Mouse (Mus musculus): ENCODE data around the gene Dedd. TPM values are rescaled to one million over a fixed set of nuclear protein-coding genes. Genes with fewer than 3 reads are reported as not detected.
A peak's percentile ranks its signal among the peaks of the same experiment; 100 is the strongest.

Dedd gene
- polyA plus RNA-seq, 1 experiment from 2014 or later, result 36.0 TPM

- Histone ChIP-seq H3K4me2 (ENCODE audit: low read depth, low read length) (peak overlapping the region; percentile 97), H3K27me3 (ENCODE audit: control insufficient read depth, insufficient read depth, low read length) (no peaks in the 10 kb centered on the region), H3K4me1 (ENCODE audit: control insufficient read depth, insufficient read depth, low read length) (peaks cover 33% of the 10 kb centered on the region), H3K9ac (ENCODE audit: low read length) (peak overlapping the region; percentile 99), H3K27ac (ENCODE audit: low read length) (peak overlapping the region; percentile 100), H3K9me3 (replicated peaks; ENCODE audit: control insufficient read depth, low read length) (no peaks in the 10 kb centered on the region), H3K36me3 (ENCODE audit: control insufficient read depth, insufficient read depth) (no peaks in the 10 kb centered on the region), H3K4me3 (ENCODE audit: low read length) (peak overlapping the region; percentile 93)
- under 1% methylated on average over 44 of the region's 61 CpGs for WGBS
- ATAC-seq (replicated peaks; ENCODE audit: extremely low read depth, insufficient read depth, low FRiP score), result peak; percentile 84
These were observed 679 bp downstream of the Dedd start for GRCm38 (mm10) chr1:171329433-171330215.

GRCm38 (mm10) chr1:171330216-171330560 is 1.2 kb downstream of the Dedd start:
- Histone ChIP-seq H3K4me3 (ENCODE audit: low read length) (peak overlapping the region; percentile 93), H3K9me3 (replicated peaks; ENCODE audit: control insufficient read depth, low read length) (no peaks in the 10 kb centered on the region), H3K36me3 (ENCODE audit: control insufficient read depth, insufficient read depth) (no peaks in the 10 kb centered on the region), H3K4me2 (ENCODE audit: low read depth, low read length) (peak overlapping the region; percentile 97), H3K9ac (ENCODE audit: low read length) (peak overlapping the region; percentile 99), H3K4me1 (ENCODE audit: control insufficient read depth, insufficient read depth, low read length) (peaks cover 33% of the 10 kb centered on the region), H3K27me3 (ENCODE audit: control insufficient read depth, insufficient read depth, low read length) (no peaks in the 10 kb centered on the region), H3K27ac (ENCODE audit: low read length) (peak overlapping the region; percentile 100)
- no peak for ATAC-seq (replicated peaks; ENCODE audit: extremely low read depth, insufficient read depth, low FRiP score)
- under 1% methylated on average over 4 of the region's 4 CpGs for WGBS

DNA sequence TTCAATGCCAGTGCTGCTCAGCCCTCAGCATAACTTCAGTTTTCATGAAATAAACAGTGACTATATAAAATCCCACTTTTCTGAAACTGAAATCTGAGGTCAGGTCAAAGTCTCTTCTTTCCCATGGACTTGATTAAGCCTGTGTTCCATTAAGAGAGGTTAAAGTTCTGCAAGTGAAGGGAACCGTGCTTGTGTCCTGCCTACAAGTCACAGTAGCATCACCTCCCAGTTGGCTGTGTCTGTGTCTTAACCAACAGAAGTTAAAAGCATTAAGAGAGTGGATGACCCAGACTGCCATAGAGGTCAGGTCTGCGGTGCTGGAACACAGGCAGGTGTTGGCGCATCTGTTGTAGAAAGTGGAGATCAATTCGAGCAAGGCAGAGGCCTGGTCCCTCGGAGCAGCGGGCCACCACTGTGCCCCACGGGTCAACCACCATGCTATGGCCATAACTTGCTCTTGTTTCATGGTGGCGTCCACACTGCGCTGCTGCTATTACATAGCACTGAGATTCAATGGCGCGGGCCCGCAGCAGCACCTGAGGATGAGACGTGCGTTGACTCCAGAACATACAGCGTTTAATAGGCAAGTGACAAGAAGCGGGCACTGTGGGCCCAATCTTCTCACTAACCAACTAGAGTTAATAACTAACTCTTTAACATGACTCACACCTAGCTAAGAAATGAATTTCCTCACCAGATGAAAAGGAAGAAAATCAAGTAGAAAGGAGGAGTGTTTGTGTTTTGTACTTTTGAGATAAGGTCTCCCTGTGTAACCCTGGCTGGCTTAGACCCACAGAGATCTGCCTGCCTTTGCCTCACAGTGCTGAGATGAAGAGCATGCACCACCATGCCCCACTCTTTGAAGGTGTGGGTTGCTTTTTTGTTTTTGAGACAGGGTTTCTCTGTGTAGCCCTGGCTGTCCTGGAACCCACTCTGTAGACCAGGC is 13.6 kb downstream of the Dedd start:
- H3K9ac ChIP-seq (ENCODE audit: low read length), result no peak overlapping the region
- 0 out of 2 replicates have a peak, but pooled peaks cover 4% of the 10 kb centered on the region for H3K9me3 ChIP-seq (replicated peaks; ENCODE audit: control insufficient read depth, low read length)
- peaks cover 12% of the 10 kb centered on the region for H3K4me1 ChIP-seq (ENCODE audit: control insufficient read depth, insufficient read depth, low read length)
- no peaks in the 10 kb centered on the region for H3K27me3 ChIP-seq (ENCODE audit: control insufficient read depth, insufficient read depth, low read length)
- ATAC-seq (replicated peaks; ENCODE audit: extremely low read depth, insufficient read depth, low FRiP score), result no peak
- H3K4me2 ChIP-seq (ENCODE audit: low read depth, low read length), result no peak overlapping the region
- 93% methylated on average over 16 of the region's 16 CpGs for WGBS
- no peak overlapping the region for H3K27ac ChIP-seq (ENCODE audit: low read length)
- H3K36me3 ChIP-seq (ENCODE audit: control insufficient read depth, insufficient read depth), result peaks cover 39% of the 10 kb centered on the region
- no peak overlapping the region for H3K4me3 ChIP-seq (ENCODE audit: low read length)

DNA sequence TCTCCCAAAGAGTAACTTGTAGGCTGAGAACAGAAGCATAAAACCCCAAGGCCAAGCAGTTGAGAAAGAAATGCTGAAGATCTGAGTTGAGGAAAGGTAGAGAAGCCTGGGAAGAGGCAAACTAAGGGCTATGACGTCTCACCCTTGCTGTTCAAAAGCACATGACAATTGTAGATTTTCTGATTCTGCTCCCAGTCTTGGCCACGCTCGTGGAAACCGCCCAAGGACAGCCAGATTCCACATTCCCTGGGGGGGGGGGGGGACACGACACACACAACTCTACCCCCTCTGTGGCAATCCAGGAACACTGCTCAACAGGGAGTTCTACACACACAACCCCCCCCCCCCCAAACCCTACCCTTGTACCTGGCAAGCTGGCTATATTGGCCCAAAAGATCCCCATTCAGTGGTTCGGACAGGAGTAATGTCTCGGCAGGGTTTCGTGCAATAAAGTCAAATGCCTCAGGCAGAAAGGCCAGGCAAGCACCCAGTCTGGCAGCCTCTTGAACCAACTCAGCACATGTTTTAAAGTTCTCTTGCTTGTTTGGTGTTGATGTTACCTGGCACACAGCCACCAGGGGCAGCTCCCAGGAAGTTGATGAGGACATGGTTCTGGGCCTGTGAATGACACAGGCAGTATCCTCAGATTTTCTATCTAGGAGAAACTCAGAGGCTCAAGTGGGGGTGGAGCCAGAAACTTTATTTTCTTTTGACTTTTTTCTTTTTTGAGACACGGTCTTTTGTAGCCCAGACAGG is 15.2 kb downstream of the Dedd start:
- 74% methylated on average over 9 of the region's 9 CpGs for WGBS
- Histone ChIP-seq H3K27me3 (ENCODE audit: control insufficient read depth, insufficient read depth, low read length) (no peaks in the 10 kb centered on the region), H3K4me2 (ENCODE audit: low read depth, low read length) (peak overlapping the region; percentile 65; the same call in 1 of the 2 replicates), H3K4me1 (ENCODE audit: control insufficient read depth, insufficient read depth, low read length) (peaks cover 12% of the 10 kb centered on the region), H3K27ac (ENCODE audit: low read length) (no peak overlapping the region), H3K4me3 (ENCODE audit: low read length) (no peak overlapping the region), H3K9me3 (replicated peaks; ENCODE audit: control insufficient read depth, low read length) (0 out of 2 replicates have a peak, but pooled peaks cover 4% of the 10 kb centered on the region), H3K36me3 (ENCODE audit: control insufficient read depth, insufficient read depth) (peaks cover 28% of the 10 kb centered on the region), H3K9ac (ENCODE audit: low read length) (no peak overlapping the region)
- peak; percentile 16; the same call in 1 of the 2 replicates for ATAC-seq (replicated peaks; ENCODE audit: extremely low read depth, insufficient read depth, low FRiP score)

GRCm38 (mm10) chr1:171344715-171345114 is 15.8 kb downstream of the Dedd start:
- Histone ChIP-seq H3K27ac (ENCODE audit: low read length) (peak overlapping the region; percentile 69), H3K9ac (ENCODE audit: low read length) (peak overlapping the region; percentile 80), H3K4me1 (ENCODE audit: control insufficient read depth, insufficient read depth, low read length) (peaks cover 12% of the 10 kb centered on the region), H3K36me3 (ENCODE audit: control insufficient read depth, insufficient read depth) (peaks cover 24% of the 10 kb centered on the region), H3K4me3 (ENCODE audit: low read length) (peak overlapping the region; percentile 77), H3K4me2 (ENCODE audit: low read depth, low read length) (peak overlapping the region; percentile 65), H3K27me3 (ENCODE audit: control insufficient read depth, insufficient read depth, low read length) (no peaks in the 10 kb centered on the region), H3K9me3 (replicated peaks; ENCODE audit: control insufficient read depth, low read length) (0 out of 2 replicates have a peak, but pooled peaks cover 4% of the 10 kb centered on the region)
- ATAC-seq (replicated peaks; ENCODE audit: extremely low read depth, insufficient read depth, low FRiP score), result no peak
- WGBS, result 69% methylated on average over 9 of the region's 9 CpGs

DNA sequence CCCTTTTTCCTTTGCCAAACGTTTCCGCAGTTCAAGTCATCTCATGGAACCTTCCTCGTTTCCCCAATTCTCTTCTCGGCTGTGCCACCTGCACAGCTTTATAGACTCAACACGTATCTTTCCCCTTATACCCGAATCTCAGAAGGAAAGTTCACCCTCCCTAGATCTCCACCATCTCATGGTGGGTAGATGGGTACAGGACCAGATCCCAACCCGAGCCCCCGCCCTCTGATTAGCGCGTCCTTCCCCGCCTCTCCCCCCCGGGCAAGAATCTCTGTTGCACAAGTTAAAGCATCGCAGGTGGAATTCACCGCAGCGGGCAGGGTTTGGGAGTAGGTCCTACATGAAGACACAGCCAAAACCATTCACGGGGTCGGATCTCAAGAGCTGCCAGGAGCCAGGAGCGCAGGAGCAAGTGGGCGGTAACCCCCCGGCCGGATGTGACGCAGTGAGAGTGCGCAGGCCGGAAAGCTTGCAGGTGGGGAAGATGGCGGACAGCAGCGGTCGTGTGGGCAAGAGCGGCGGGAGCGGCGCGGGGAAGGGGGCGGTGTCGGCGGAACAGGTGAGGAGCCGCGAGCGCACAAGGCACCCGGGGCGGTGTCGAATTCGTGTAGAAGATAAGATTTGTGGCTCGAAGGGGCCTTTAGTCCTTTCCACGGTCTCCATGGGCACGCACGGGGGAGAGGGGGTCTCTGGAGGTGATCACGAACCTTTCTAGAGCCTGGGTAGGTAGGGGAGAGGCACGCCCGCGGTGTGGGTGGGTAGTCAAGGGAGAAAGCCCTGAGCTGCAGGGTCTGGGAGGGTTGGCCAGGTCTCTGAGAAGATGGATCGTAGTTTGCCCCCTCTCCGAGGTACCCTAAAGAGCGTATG is 16.5 kb downstream of the Dedd start, which contains the start of the genes Nit1 and Pfdn2:
Gene Nit1, minus strand, starts transcription at position 422 of the 870 bp plus-strand sequence.
Gene Pfdn2, plus strand, starts transcription at position 446 of the 870 bp plus-strand sequence.
- H3K36me3 ChIP-seq (ENCODE audit: control insufficient read depth, insufficient read depth), result peaks cover 20% of the 10 kb centered on the region
- H3K4me2 ChIP-seq (ENCODE audit: low read depth, low read length), result peak within 1 kb of the TSS; percentile 65
- H3K9me3 ChIP-seq (replicated peaks; ENCODE audit: control insufficient read depth, low read length), result 0 out of 2 replicates have a peak, but pooled peaks cover 4% of the 10 kb centered on the region
- under 1% methylated on average over 52 of the region's 53 CpGs for WGBS
- peak; percentile 90 for ATAC-seq (replicated peaks; ENCODE audit: extremely low read depth, insufficient read depth, low FRiP score)
- peak within 1 kb of the TSS; percentile 80 for H3K9ac ChIP-seq (ENCODE audit: low read length)
- peak within 1 kb of the TSS; percentile 69 for H3K27ac ChIP-seq (ENCODE audit: low read length)
- peaks cover 12% of the 10 kb centered on the region for H3K4me1 ChIP-seq (ENCODE audit: control insufficient read depth, insufficient read depth, low read length)
- H3K27me3 ChIP-seq (ENCODE audit: control insufficient read depth, insufficient read depth, low read length), result no peaks in the 10 kb centered on the region
- H3K4me3 ChIP-seq (ENCODE audit: low read length), result peak within 1 kb of the TSS; percentile 77

DNA sequence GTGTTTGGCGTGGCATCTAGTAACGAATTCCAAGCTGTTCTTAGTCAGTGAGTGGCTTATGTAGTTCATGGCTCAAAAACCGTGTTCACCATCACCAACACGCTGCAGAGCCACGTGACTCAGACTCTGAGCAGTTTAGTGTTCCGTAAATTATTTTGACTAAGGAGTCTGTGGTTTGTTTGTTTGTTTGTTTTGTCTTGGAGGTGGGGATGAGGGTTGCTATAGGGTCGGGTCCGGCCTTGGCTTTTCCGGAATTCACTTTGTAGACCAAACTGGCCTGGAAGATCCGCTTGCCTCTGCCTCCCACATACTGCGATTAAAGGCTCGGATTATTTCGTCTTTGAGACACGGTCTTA is 17.1 kb downstream of the Dedd start:
- Histone ChIP-seq H3K4me3 (ENCODE audit: low read length) (peak overlapping the region; percentile 77), H3K4me1 (ENCODE audit: control insufficient read depth, insufficient read depth, low read length) (peaks cover 12% of the 10 kb centered on the region), H3K9ac (ENCODE audit: low read length) (peak overlapping the region; percentile 80), H3K9me3 (replicated peaks; ENCODE audit: control insufficient read depth, low read length) (0 out of 2 replicates have a peak, but pooled peaks cover 4% of the 10 kb centered on the region), H3K36me3 (ENCODE audit: control insufficient read depth, insufficient read depth) (peaks cover 14% of the 10 kb centered on the region), H3K27ac (ENCODE audit: low read length) (no peak overlapping the region; the same call in 1 of the 2 replicates), H3K27me3 (ENCODE audit: control insufficient read depth, insufficient read depth, low read length) (no peaks in the 10 kb centered on the region), H3K4me2 (ENCODE audit: low read depth, low read length) (peak overlapping the region; percentile 65)
- under 1% methylated on average over 14 of the region's 14 CpGs for WGBS
- 0 out of 2 replicates have a peak, but pooled peaks have one; percentile 9 for ATAC-seq (replicated peaks; ENCODE audit: extremely low read depth, insufficient read depth, low FRiP score)

All from heart, embryonic 16.5 days (tissue).